Mouse (Mus musculus): ENCODE measurements around the gene Dnajb12.

Dnajb12 gene

DNA sequence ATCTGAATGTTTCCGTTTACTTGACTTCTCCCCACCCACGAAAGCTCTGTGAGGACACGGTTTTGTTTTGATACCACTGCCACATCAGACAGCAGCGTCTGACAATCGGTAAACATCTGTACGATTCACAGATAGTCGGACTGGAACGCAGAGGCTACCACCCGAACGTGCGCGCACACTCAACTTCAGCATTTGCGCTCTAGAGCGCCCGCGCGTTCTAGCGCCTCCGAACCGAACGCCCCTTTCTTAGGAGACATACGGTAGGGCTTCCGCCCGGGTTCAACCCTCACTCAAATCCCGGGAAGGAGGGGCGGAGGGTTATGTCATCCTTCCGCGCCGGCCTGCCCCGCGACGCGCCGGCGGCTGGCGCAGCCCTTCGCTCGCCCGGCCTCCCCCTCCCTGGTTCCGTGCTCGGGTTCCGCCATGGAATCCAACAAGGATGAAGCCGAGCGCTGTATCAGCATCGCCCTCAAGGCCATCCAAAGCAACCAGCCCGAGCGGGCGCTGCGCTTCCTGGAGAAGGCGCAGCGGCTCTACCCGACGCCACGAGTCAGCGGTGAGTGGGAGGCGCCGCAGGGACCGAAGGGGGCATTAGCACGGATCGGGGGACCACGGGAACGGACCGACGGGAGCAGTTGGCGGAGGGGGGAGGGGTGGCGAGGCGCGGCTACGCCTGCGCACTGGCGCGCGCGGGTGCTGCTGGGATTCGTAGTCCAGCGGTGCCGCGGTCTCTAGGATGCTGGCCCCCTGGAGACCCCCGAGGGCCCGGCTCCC, at the start of gene Dnajb12:
TSS of gene Dnajb12 (plus strand) at position 302 of the 774 bp plus-strand sequence.
- H3K4me3 ChIP-seq (replicated peaks; ENCODE audit: low read length): peak within 1 kb of the TSS; percentile 98
- peaks cover 4% of the 10 kb centered on the region; the same call in 1 of the 2 replicates for H3K27me3 ChIP-seq (ENCODE audit: insufficient read depth, low read length)
- H3K36me3 ChIP-seq (ENCODE audit: insufficient read depth, low read length): peaks cover 27% of the 10 kb centered on the region
- TF ChIP-seq NANOG (IDR thresholded peaks at IDR 0.05; ENCODE audit: borderline replicate concordance, low read length) (no peak), CTCF (conservative IDR thresholded peaks at IDR 0.05; ENCODE audit: low read length) (no peak), POU5F1 (IDR thresholded peaks at IDR 0.05; ENCODE audit: borderline replicate concordance, low read length) (no peak)
- H3K9me3 ChIP-seq (ENCODE audit: low read length): no peaks in the 10 kb centered on the region
- peaks cover 43% of the 10 kb centered on the region for H3K4me1 ChIP-seq (replicated peaks; ENCODE audit: low read depth, low read length)

DNA sequence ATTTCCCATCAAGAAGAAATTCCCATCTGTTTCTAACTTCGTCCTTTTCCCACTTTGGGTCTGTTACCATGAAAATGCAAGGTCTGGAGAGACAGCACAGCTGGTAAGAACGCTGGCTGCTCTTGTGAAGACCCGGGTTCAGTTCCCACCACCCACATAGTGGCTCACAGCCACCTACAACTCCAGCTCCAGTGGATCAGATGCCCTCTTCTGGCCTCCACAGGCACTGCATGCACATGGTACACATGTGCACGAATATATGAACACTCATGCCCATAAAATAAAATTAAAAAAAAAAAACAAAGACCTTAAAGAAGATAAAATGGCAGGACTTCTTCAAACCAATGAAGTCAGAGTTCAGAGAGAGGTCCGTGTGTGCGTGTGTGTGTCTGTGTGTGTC, 49.5 kb upstream of the Dnajb12 start:
- no peaks in the 10 kb centered on the region for H3K27me3 ChIP-seq (ENCODE audit: insufficient read depth, low read length)
- H3K36me3 ChIP-seq (ENCODE audit: insufficient read depth, low read length): peaks cover 19% of the 10 kb centered on the region
- TF ChIP-seq CTCF (conservative IDR thresholded peaks at IDR 0.05; ENCODE audit: low read length) (peak; percentile 32), NANOG (IDR thresholded peaks at IDR 0.05; ENCODE audit: borderline replicate concordance, low read length) (no peak)
- H3K4me1 ChIP-seq (replicated peaks; ENCODE audit: low read depth, low read length): peaks cover 7% of the 10 kb centered on the region
- H3K4me3 ChIP-seq (replicated peaks; ENCODE audit: low read length): no peak overlapping the region
- no peaks in the 10 kb centered on the region for H3K9me3 ChIP-seq (ENCODE audit: low read length)

DNA sequence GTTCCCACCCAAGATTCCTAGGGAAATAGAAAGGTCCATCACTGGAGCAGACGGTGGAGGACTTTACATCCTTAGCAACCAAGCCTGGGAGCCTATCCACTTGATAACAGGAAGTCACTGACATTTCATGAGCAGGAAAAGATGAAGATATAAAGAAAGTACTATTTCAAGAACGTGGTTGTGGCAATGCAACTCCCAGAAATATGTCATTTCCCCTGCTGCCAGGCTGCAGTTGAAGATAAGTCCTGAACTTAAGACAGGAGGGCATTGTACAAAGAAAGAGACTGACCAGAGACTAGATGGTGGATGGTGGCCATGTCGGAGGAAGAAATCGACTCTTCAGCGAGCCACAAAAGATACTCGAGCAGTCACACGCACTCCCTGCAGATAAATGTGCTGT, 47.4 kb upstream of the Dnajb12 start:
- Histone ChIP-seq H3K9me3 (ENCODE audit: low read length) (no peaks in the 10 kb centered on the region), H3K27me3 (ENCODE audit: insufficient read depth, low read length) (no peaks in the 10 kb centered on the region), H3K4me3 (replicated peaks; ENCODE audit: low read length) (no peak overlapping the region), H3K36me3 (ENCODE audit: insufficient read depth, low read length) (peaks cover 19% of the 10 kb centered on the region), H3K4me1 (replicated peaks; ENCODE audit: low read depth, low read length) (no peaks in the 10 kb centered on the region)
- TF ChIP-seq CTCF (conservative IDR thresholded peaks at IDR 0.05; ENCODE audit: low read length): no peak
- TF ChIP-seq NANOG (IDR thresholded peaks at IDR 0.05; ENCODE audit: borderline replicate concordance, low read length): no peak
- no peak for TF ChIP-seq POU5F1 (IDR thresholded peaks at IDR 0.05; ENCODE audit: borderline replicate concordance, low read length)

DNA sequence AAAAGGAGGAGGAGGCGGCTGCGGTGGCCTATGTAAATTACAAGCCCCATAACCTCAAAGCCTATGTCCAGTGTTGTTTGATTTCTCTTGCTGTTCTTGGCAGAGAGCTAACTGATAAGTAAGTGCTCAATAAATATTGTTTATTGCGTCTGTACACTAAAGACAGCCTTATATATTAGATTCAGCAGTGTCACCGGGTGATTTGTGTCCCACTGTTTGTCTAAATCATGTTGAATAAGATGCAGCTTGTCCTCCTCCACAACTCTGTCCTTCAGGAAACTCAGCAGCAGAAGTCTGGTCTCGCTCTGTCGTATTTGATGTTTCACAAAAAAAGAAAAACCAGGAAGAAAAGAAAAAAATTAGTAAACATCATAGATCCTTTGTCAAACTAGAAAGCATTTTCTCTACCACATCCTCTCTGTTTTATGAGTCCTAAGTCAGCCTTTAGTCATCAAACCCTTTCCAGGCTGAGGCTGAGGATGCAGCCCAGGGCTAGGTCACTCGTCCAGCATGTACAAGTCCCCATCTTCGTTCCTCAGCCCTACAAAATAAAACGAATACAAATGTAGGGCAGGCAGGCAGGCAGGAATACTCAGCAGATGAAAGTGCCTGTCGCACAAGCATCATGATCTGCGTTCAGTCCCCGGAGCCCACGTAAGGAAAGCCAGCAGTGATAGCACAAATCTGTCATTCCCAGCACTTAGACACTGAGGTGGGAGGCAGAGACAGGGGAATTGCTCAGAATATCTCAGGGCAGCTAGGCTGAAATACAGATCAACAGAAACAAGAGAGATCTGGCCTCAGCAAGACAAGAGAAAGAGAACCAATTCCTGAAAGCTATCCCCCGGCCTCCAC, 43.8 kb upstream of the Dnajb12 start:
- Histone ChIP-seq H3K27me3 (ENCODE audit: insufficient read depth, low read length) (no peaks in the 10 kb centered on the region), H3K9me3 (ENCODE audit: low read length) (no peaks in the 10 kb centered on the region), H3K4me3 (replicated peaks; ENCODE audit: low read length) (no peak overlapping the region), H3K4me1 (replicated peaks; ENCODE audit: low read depth, low read length) (peaks cover 12% of the 10 kb centered on the region), H3K36me3 (ENCODE audit: insufficient read depth, low read length) (no peaks in the 10 kb centered on the region)
- TF ChIP-seq NANOG (IDR thresholded peaks at IDR 0.05; ENCODE audit: borderline replicate concordance, low read length) (no peak), CTCF (conservative IDR thresholded peaks at IDR 0.05; ENCODE audit: low read length) (no peak), POU5F1 (IDR thresholded peaks at IDR 0.05; ENCODE audit: borderline replicate concordance, low read length) (no peak)

DNA sequence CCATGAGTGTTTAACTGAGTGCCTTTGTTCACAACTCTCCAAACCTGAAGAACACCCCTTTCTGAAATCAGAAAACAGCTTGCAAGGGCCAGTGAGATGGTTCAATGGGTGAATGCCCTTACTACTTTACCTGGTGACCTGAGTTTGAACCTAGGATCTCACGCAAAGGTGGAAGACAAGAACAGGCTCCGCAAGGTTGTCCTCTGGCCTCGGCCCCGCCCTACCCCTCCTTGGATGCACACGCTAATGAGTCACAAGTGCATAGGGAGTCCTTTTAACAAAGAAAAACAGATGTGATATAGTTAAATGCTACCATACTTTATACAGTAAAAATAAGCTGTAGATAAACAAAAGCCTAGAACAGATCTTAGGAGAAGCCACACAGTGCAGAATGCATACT, 41.9 kb upstream of the Dnajb12 start:
- TF ChIP-seq NANOG (IDR thresholded peaks at IDR 0.05; ENCODE audit: borderline replicate concordance, low read length) (no peak), POU5F1 (IDR thresholded peaks at IDR 0.05; ENCODE audit: borderline replicate concordance, low read length) (no peak), CTCF (conservative IDR thresholded peaks at IDR 0.05; ENCODE audit: low read length) (no peak)
- peaks cover 20% of the 10 kb centered on the region for H3K4me1 ChIP-seq (replicated peaks; ENCODE audit: low read depth, low read length)
- no peaks in the 10 kb centered on the region for H3K36me3 ChIP-seq (ENCODE audit: insufficient read depth, low read length)
- no peak overlapping the region for H3K4me3 ChIP-seq (replicated peaks; ENCODE audit: low read length)
- no peaks in the 10 kb centered on the region for H3K9me3 ChIP-seq (ENCODE audit: low read length)
- no peaks in the 10 kb centered on the region for H3K27me3 ChIP-seq (ENCODE audit: insufficient read depth, low read length)

DNA sequence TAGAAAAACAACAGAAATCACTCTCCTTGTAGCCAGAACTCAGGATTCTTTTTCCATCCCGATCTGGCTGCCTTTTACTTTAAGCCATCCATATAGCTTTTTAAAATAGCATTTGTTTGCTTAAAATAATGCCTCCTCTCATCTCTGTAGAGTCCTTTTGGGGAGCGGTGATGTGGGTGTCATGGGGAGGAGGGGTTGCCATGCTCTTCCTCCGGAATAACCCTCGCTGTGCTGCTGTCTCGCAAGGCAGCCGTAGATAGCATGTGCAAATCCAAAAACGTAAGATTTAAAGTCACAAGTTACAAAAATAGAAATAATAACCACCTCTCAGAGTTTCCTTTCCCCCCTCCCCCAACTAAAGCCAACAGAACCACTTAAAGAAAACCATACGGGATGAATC, 37.9 kb upstream of the Dnajb12 start:
- Histone ChIP-seq H3K4me3 (replicated peaks; ENCODE audit: low read length) (no peak overlapping the region), H3K4me1 (replicated peaks; ENCODE audit: low read depth, low read length) (peaks cover 45% of the 10 kb centered on the region), H3K36me3 (ENCODE audit: insufficient read depth, low read length) (no peaks in the 10 kb centered on the region), H3K9me3 (ENCODE audit: low read length) (no peaks in the 10 kb centered on the region), H3K27me3 (ENCODE audit: insufficient read depth, low read length) (no peaks in the 10 kb centered on the region)
- TF ChIP-seq POU5F1 (IDR thresholded peaks at IDR 0.05; ENCODE audit: borderline replicate concordance, low read length): no peak
- TF ChIP-seq CTCF (conservative IDR thresholded peaks at IDR 0.05; ENCODE audit: low read length): no peak

DNA sequence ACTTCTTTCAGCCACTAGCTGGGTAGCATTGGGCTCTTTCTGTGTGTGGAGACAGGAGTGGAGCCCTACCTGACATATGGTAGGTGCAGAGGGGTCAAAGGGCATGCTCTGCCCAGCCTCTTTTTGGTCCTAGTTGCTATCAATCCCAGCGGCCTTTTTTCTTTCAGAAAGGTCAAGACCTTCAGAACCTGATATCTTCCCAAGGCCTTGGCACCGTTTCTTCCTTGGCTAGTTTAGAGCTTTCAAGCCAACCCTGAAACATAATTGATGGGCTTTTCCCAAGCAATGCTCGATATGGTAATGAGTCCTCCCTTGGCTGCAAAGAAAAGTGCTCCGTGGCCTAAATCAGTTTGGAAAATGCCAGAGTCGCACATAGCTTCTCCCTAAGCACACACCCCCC, 36.2 kb upstream of the Dnajb12 start:
- no peaks in the 10 kb centered on the region for H3K36me3 ChIP-seq (ENCODE audit: insufficient read depth, low read length)
- TF ChIP-seq CTCF (conservative IDR thresholded peaks at IDR 0.05; ENCODE audit: low read length) (no peak), NANOG (IDR thresholded peaks at IDR 0.05; ENCODE audit: borderline replicate concordance, low read length) (no peak), POU5F1 (IDR thresholded peaks at IDR 0.05; ENCODE audit: borderline replicate concordance, low read length) (no peak)
- H3K4me3 ChIP-seq (replicated peaks; ENCODE audit: low read length): no peak overlapping the region
- H3K4me1 ChIP-seq (replicated peaks; ENCODE audit: low read depth, low read length): peaks cover 38% of the 10 kb centered on the region
- H3K9me3 ChIP-seq (ENCODE audit: low read length): no peaks in the 10 kb centered on the region
- no peaks in the 10 kb centered on the region for H3K27me3 ChIP-seq (ENCODE audit: insufficient read depth, low read length)

DNA sequence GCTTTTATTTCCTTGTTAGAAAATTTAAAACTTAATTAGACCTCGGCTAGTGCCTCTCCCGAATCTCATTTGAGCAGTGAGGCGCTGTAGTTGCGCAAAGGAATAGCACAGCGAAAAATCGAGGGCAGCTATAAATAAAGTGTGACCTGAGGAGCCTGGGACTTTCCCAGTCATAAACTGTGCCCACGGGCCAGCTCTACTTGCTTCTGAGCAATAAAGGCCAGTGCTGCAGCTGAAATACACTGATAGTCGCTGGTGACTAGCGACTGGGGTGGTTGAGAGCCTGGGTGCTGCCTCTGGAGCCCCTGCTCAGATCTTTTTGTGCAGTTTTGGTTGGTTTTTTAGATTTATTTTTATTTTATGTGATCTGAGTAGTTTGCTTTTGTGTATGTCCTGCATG, 34.7 kb upstream of the Dnajb12 start:
- H3K27me3 ChIP-seq (ENCODE audit: insufficient read depth, low read length): no peaks in the 10 kb centered on the region
- no peak overlapping the region for H3K4me3 ChIP-seq (replicated peaks; ENCODE audit: low read length)
- no peaks in the 10 kb centered on the region for H3K9me3 ChIP-seq (ENCODE audit: low read length)
- H3K36me3 ChIP-seq (ENCODE audit: insufficient read depth, low read length): no peaks in the 10 kb centered on the region
- no peak for TF ChIP-seq POU5F1 (IDR thresholded peaks at IDR 0.05; ENCODE audit: borderline replicate concordance, low read length)
- no peak for TF ChIP-seq CTCF (conservative IDR thresholded peaks at IDR 0.05; ENCODE audit: low read length)
- TF ChIP-seq NANOG (IDR thresholded peaks at IDR 0.05; ENCODE audit: borderline replicate concordance, low read length): no peak
- peaks cover 53% of the 10 kb centered on the region for H3K4me1 ChIP-seq (replicated peaks; ENCODE audit: low read depth, low read length)
